Mouse (Mus musculus) embryo, embryonic 9.5 days (tissue): Measurements from ENCODE around the gene Cnppd1.

ENCODE experiments used
- DNase-seq: peaks from one replicate; pipeline ENCODE4 v3.0.0-alpha.2; 2017; ENCODE audit errors: extremely low spot score

Cnppd1 gene

GRCm38 (mm10) chr1:75142301-75143261 lies at the start of gene Cnppd1, which contains the start of gene Retreg2:
TSS of gene Cnppd1 (minus strand) at chr1:75142711.
TSS of gene Retreg2 (plus strand) at chr1:75142778.
- DNase-seq = peak; percentile 98

DNA sequence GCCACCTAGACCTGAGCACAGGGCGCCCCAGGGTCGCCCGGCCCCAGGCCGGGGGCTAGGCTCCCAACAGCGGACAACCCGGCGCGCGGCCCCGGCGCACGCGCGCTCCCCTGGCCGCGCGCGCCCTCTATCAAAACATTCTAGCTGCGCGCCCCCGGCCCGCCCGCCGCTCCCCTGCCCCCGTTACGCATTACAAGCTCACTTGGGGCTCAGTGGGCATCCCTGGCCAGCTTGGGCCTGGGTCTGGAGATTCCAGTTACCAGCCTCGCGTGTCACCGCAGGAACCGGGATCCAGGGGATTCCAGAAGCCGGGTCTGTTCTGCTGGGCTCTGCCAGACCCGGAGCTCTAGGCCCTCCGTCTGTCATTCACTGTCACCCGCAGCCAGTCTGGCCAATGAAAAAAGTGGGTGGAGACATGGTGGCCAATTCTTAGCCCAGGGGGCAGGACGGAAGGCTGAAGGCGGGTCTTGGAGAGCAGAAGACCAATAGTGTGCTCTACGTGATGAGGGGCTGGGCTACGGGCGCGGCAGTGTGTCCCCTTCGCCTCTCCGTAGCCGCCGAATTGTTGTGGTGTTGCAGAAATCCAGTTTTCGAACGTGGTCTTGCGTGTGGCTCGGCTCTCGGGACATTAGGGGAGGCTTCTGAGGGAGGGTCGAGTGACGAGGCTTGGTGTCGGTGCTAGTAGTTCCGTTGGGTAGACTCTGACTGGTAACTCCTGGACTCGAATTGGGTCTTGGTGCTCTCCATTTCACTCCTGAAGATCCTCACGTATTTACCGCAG lies 49.3 kb upstream of the Cnppd1 start, which contains the start of the genes Ankzf1 and Atg9a:
Gene Ankzf1, plus strand, starts transcription at position 530 of the 781 bp plus-strand sequence.
Gene Atg9a, minus strand, starts transcription at position 575 of the 781 bp plus-strand sequence.
- DNase-seq = peak; percentile 96

DNA sequence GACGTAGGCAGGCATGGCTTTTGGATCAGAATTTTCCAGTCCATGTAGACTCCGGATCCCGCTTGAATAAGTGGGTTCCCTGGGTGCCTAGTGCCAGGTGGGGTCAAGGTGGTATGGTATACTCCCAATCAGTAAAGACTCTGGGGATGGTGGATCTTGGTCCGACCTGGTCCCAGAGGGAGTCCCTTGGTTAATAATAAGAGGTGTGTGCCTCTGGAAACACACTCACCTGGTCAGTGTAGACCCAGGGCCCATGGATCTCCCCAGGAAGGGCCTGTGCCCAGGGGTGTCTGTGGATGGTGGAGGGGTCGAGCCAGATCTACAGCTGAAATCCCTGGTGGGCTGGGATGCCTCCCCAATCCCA lies 48.7 kb upstream of the Cnppd1 start:
- no peak for DNase-seq

- DNase-seq = no peak
Measured at GRCm38 (mm10) chr1:75190577-75190976, 48.1 kb upstream of the Cnppd1 start.

DNA sequence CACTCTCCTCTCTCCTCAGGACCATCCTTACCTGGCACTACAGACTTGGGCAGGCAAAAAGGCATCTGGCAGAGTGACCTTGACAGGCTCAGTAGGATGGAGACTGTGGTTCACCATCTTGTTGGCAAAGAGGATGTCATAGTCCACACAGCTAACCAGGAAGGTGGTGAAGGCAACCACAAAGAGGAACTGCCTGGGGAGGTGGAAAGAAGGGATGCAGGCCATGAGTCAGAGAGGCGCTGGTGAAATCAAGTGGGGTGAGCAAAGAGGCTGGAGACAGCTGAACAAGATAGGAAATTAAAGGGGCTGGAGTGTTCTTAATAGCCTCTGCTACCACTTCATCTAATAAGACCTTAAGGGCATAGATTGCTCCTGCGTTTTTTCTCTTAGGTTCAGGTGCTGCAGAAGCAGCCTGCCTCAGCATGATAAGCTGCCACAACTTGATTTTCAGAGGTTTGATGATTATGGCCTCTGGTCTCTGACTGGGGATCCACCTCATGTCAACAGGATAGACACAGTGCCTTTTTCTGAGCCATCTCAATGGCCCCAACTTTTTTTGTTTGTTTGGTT lies 45.5 kb upstream of the Cnppd1 start:
- DNase-seq = no peak

- DNase-seq = no peak
Measured at GRCm38 (mm10) chr1:75187126-75187525, 44.6 kb upstream of the Cnppd1 start.

DNA sequence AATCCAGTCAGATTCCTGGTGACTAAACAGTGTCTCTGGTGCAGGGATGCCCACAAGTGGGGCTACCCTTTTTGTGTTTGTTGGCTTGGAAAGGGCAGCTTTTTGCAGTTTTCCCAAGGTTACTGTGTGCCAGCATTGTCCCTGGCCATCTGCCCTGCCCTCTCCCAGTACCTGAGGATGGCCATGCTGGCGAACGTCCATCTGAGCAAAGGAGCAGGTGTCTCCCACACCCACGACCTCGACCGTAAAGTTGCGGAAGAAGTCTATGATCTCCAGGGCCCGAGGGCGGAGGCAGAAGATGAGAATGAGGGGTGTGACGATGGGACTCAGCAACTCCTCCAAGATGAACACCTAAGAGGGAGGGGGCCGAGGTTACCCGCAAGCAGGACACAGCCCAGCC lies 43.0 kb upstream of the Cnppd1 start:
- DNase-seq = no peak

DNA sequence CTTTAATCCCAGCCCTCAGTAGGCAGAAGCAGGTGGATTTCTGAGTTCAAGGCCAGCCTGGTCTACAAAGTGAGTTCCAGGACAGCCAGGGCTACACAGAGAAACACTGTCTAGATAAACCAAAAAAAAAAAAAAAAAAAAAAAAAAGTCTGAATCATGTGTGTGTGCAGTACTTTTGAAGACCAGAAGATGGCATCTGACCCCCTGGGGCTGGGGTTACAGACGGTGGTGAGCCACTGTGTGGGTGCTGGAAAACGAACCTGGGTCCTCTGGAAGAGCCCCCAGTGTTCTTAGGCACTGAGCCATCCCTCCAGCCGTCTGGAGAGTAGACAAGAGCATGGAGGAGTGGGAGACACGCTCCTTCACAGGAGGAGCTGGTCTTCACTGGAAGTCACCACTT lies 39.6 kb upstream of the Cnppd1 start:
- DNase-seq = no peak

GRCm38 (mm10) chr1:75181377-75181870 lies 38.9 kb upstream of the Cnppd1 start:
- no peak for DNase-seq

- no peak for DNase-seq
Measured at GRCm38 (mm10) chr1:75180741-75181140, 38.2 kb upstream of the Cnppd1 start.

DNA sequence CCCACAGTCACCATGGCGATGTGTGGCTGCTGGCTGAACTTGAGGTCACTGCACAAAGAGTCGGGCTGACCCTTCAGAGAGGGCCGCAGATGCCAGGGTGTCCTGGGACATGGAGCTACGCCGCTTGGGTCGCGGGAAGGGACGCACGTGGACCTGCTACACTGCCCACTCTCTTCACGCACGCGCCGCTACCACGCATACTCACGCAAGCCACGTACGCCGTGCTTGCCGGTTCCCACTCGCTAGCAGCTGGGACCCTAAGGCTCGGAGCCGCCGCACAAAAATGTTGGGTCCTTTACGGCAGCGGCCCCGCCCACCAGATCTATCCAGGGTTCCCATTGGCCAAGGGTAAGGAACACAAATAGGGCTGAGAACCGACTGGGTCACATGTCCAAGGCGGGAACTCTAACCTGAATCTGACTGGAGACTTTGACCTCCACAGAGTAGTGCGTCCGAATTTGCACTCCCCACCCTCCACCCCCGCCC lies 37.6 kb upstream of the Cnppd1 start, which contains the start of gene Abcb6:
Gene Abcb6, minus strand, starts transcription at position 288 of the 486 bp plus-strand sequence.
- DNase-seq = peak; percentile 89

DNA sequence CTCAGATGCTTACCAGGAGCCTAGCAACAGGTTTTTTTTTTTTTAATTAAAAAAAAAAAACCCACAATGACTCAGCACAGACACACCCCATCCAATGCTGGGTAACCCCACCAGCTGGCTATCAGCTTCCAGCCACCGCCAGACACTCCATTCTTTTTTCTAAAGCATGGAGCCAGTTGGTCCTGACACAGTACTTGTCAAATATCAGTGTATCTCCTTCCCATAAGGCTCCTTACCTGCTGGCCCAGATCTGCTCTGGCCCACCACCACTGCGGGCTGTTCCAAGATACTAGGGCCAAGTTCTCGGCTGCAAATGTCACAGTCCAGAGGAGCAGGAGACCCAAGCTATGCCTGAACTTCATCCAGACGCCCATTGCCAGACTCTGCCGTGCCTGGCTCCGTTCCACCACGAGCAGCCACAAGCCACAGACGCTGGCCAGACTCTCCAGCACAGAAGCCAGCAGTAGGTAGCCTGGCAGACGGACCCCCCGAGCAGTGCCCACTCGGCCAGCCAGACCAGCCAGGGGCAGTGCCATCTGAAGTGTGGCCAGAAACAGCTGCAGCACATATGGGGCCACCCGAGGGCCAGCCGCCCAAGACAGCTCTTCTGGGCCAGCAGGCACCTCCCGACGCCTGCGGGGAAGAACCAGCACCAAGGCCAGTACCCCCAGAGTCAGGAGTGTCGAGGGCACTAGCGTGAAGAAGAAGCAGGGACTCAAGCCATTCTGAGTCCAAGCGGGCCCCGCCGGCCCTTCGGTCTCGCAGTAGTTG lies 37.0 kb upstream of the Cnppd1 start:
- DNase-seq = peak; percentile 8

GRCm38 (mm10) chr1:75168472-75169464 lies 26.3 kb upstream of the Cnppd1 start, which contains the start of gene Zfand2b:
TSS of gene Zfand2b (plus strand) at chr1:75168646.
- peak; percentile 98 for DNase-seq

- DNase-seq = no peak
Measured at GRCm38 (mm10) chr1:75168093-75168471, 25.6 kb upstream of the Cnppd1 start.

GRCm38 (mm10) chr1:75160256-75160617 lies 17.7 kb upstream of the Cnppd1 start:
- DNase-seq = no peak

GRCm38 (mm10) chr1:75159540-75160255 lies 17.2 kb upstream of the Cnppd1 start:
- DNase-seq = no peak

DNA sequence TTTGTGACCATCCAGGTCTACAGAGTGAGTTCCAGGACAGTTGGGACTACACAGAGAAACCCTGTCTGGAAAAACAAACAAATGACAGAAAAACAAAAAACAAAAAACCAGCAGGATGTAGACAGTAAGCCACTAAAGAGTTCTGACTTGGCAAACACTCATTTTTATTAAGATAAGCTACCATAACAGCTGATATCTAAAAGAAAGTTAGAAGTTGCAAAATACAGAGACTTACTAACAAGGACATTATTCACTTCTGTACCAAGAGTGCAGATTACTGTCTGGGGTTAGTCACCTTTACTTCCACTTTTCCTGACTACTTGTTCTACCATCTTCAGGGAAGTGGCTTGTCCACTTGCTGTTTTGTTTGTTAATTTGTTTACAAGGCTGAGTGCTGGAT lies 16.5 kb upstream of the Cnppd1 start:
- no peak for DNase-seq

DNA sequence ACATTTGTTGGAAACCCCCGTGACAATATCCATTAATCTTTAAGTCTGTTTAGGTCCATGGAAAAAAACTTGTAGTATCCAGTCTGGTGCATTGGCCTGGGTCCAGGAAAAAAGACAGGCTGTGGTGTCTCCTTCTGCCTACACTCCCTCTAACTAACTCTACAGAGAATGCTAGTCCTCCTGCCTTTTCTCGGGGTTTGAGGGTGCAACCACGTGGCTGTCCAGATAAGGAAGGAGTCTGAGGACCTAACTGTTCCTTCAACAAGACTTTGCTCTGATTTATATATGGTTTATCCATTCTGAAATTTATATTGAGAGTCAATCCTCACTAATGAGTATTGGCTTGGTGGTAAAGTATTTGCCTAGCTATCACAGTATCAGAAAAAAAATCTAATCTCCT lies 13.3 kb upstream of the Cnppd1 start:
- no peak for DNase-seq

DNA sequence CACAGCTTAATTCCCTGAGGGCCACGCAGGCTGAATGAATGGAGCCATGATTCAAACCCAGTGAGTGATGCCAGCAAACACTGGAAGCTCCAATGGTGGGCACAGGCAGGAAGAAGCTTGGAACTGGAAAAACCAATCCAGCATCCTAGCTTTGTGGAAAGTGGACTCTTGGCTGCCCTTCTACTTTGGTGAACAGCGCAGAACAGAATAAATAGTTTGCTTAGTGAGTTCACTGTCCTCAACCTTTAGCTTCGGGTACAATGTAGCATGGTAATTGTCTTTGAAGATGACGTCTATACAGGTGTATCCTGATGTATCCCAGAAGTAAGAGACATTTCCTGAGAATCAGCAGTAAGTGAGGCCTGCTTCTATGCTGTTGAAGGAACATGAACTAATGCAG lies 6.2 kb upstream of the Cnppd1 start:
- no peak for DNase-seq
